Mouse (Mus musculus): ENCODE results near the gene Zfp13. TPM values are rescaled to one million over a fixed set of nuclear protein-coding genes. Genes with fewer than 3 reads are reported as not detected.
"Not testable (repeated sequence)": the region's sequence is repeated elsewhere in the genome, so short reads cannot be mapped to it uniquely, and the experiment has no call there.

Zfp13 gene
- total RNA-seq (2022), result 10 to 100 TPM in 3 of 4 experiments, 1 to 10 TPM in 1; 8.2 to 19.2 (median 14.6) TPM

DNA sequence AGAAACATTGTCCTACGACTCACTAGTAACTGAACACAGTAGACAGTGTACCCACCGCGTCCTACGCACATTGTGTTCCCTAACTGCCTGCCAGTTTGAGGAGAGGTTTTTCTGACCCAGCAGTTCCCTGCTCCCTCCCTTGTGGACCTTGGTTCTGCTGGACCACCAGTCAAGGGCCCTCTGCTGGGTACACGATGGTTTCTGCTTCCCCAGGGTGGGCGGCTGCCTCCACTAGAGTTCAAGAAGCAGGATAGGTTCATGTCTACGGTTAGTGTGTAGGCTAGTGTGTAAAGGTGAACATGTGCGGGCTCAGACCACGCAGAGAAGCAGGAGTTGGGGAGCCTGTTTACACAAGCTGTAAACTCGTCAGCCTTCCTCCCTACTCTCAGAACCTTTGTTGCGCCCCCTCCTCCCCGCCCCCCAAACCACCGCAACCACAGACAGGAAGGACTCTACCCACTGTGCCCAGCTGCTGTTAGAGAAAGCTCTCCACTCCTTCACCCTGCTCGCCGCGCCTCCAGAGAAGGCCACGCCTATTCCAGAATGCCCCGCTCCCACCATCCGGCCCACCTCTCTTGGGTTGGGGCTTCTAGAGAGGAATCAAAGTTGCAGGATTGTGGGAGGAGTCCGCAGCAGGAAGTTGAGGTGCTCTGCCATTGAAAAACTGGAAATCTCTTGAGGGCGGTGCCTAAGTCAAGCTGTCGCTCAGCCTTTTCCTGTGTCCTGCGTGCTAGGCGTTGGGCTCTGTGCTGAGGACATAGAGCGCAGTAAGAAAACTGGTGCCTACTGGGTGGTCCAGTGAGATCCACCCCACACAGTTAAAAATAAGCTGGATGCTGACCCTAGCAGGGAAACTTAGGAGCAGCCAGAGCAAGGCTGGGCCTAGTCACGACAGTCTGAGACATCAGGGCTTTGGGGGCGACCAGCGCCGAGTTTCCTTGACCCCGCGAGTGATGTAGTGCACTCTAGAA, at the start of gene Zfp13:
Gene Zfp13, minus strand, starts transcription at position 906 of the 971 bp plus-strand sequence.
- peak; percentile 90 for DNase-seq

DNA sequence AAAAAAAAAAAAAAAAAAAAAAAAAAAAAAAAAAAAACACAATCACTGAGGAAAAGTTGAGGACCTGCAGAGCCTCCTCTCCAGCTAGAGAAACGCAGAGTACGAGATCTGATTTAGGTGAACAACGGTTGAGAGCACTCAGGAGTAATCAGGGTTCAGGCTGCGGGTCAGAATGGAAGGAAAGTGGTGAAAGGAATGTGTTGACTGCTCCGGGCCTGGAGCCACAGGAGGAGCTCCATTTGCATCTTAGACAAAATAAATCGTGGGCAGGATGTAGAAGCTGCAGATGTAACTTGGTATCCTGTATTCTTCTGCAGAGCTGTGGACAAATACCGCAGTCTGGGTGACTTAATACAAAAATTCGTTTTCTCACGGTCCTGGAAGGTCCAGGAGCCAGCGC, 46.6 kb upstream of the Zfp13 start:
- no peak for DNase-seq

DNA sequence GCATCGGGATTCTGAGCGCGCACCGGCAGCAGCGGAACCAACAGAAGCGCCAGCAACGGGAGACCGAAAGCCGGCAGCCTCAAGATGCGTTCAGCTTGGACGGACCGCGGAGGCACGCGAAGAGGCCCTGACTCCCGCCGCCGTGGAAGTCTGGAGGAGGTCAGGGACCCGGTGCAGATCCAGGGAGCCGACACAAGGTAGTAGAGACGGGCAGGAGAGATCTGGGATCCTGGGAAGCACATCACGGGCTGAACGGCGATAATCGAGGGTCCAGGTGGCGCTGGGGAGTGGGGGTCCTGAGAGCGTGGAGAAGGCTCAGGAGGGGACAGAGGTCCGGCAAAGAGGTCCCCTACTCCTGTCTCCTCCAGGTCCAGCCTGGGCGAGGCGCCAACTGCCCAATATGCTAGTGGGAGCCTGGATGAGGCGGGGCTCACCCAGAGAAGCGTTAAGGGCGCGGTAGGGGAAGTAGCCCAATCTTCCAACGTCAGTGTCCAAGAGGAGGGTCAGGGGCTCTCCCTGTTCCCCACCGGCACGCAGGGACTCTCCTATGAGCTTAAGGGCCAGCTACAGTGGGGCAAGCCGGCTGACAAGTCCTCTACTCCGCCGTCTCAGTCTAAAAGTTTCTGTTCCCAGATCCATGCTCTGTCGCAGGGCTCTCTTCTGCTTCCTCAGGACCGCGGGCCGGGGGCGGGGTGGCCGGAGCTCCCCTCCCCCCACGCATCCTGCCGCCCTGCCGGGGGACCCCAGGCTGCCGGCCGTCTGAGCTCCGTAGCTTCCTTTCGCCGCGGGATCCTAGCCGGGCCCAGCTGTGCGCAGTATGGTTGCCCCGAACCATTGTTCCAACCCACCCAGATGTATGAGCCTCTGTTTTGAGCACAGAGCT, 45.6 kb upstream of the Zfp13 start, which contains the start of gene Mmp25:
Gene Mmp25, minus strand, starts transcription at position 665 of the 883 bp plus-strand sequence.
- no peak for DNase-seq

DNA sequence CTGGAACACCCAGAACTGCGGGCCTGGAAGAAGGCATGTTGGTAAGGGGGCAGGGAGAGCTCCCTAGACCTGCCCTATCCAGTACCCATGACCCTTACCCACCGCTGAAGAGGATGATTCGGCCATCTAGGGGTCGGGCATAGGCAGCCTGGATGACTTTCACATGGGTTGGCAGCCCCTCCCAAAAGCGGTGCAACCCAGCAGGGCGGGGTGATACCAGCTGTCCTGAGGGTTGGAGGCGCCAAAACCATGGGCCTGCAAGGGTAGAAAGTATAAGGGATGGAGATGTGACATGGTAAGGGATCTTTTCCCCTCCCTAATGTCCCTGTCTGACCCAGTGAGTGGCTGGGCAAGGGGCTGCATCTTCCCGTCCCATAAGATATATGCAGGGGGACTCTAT, 32.0 kb upstream of the Zfp13 start:
- DNase-seq, result no peak

- peak; percentile 54 for DNase-seq
Observed at GRCm38 (mm10) chr17:23630195-23631020, 31.1 kb upstream of the Zfp13 start.

- DNase-seq, result no peak
Observed at GRCm38 (mm10) chr17:23627813-23628212, 28.5 kb upstream of the Zfp13 start.

- DNase-seq, result no peak
Observed at GRCm38 (mm10) chr17:23620351-23620750, 21.1 kb upstream of the Zfp13 start.

- DNase-seq, result no peak
Observed at GRCm38 (mm10) chr17:23617087-23617486, 17.8 kb upstream of the Zfp13 start.

DNA sequence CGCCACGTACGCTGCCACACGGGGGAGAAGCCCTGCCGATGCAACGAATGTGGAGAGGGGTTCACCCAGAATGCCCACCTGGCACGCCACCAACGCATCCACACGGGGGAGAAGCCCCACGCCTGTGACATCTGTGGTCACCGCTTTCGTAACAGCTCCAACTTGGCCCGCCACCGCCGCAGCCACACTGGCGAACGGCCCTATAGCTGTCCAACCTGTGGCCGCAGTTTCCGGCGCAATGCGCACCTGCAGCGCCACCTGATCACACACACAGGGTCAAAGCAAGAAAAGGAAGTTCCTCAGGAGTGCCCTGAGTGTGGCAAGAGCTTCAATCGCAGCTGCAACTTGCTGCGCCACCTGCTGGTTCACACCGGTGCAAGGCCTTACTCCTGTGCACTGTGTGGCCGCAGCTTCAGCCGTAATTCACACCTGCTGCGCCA, 11.1 kb upstream of the Zfp13 start:
- DNase-seq, result no peak

DNA sequence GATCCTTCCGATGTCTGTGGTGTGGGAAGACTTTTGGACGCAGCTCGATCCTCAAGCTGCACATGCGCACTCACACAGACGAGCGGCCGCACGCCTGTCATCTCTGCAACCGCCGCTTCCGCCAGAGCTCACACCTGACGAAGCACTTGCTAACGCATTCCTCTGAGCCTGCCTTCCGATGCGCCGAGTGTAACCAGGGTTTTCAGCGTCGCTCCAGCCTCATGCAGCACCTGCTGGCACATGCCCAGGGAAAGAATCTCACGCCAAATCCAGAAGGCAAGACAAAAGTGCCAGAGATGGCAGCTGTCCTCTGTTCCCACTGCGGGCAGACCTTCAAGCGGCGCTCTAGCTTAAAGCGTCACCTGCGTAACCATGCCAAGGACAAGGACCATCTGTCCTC, 10.3 kb upstream of the Zfp13 start:
- DNase-seq, result no peak

DNA sequence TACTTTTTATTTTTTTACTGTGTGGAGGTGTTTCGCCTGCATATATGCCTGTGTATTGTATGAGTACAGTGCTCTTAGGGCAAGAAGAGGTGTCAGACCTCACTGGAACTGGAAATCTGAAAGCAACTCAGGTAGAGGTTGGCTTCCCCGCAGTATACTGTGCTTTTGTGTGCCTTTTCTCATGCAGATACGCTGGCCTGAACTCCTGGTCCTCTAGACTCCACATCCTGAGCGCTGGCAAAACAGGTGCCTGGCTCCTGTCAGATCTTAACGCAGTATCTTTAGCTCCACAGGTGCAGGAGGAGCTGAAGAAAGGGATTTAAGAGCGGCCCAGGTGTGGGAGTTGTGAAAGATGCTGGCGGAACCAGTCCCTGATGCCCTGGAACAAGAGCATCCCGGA, 5.9 kb upstream of the Zfp13 start:
- no peak for DNase-seq

- DNase-seq, result no peak
Observed at GRCm38 (mm10) chr17:23604394-23604793, 5.1 kb upstream of the Zfp13 start.

GRCm38 (mm10) chr17:23603542-23603941, 4.3 kb upstream of the Zfp13 start:
- DNase-seq, result no peak

GRCm38 (mm10) chr17:23603077-23603476, 3.8 kb upstream of the Zfp13 start:
- DNase-seq, result no peak

GRCm38 (mm10) chr17:23601836-23602585, 2.7 kb upstream of the Zfp13 start:
- DNase-seq, result no peak

- DNase-seq, result no peak
Observed at GRCm38 (mm10) chr17:23600641-23601622, 1.6 kb upstream of the Zfp13 start, which contains the start of gene Zscan10. Zscan10 (plus strand) TSS chr17:23600856.

DNA sequence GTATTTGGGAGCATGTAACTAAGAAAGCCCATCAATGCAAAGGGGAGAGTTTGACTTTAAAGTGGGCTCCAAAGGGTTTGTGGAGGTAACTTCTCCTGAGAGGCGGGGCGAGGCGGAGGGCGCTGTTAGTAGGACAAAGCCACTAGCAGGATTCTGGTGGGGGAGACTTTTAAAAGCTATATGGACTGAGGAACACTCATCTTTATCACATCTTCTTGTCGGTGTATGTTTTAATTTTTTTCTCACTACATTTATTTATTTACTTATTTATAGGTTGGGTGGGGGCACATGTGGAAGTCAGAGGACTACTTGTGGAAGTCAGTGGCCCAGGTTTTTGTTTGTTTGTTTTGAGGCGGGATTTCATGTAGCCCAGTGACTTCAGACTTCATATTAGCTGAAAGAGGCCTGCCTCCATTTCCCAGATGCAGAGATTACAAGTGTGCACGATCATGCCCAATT, 347 bp upstream of the Zfp13 start:
- no peak for DNase-seq

- not testable (repeated sequence) for DNase-seq
Observed at GRCm38 (mm10) chr17:23595139-23595538, 4.1 kb downstream of the Zfp13 start.

DNA sequence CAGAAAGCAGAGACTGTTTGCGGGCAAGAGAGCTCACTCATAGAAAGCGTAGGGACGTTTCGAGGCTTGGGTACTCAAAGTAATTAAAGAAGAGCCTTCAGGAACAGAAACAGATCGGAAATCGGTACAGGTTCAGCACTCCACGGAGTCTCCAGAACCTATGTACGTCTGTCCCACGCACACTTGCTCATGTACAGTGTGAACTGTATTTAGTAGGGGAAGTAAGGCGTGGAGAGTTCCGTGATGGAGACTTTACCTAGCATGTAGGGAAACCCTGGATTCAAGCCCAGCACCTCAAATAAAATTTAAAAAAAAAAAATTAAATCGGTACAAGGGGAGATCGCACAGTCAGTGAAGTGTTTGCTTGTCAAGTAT, 6.4 kb downstream of the Zfp13 start:
- no peak for DNase-seq
